8 mouse cellular contexts compared by ENCODE assay signal in the genomic region with DNA sequence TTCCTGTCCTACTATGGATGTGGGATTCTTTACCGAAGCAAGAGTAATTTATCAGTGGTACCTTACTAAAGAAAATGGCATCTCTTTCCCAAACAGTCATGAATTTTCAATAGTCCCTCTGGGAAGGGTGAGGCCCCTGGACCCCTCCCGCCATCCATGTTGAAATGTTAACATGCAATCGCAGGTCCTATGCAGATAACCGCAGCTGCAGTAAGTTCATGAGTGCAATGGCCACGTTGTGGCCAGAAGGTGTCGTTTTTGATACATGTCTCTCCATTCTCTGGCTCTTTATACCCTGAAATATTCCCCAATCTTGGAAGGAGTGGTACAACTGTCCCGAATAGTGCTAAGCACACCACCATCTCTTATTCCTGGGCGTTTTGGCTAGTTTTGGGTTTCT. TPM values are rescaled to one million over a fixed set of nuclear protein-coding genes. Genes with fewer than 3 reads are reported as not detected.
DNase-seq lines count a peak whose midpoint lies in the region; ATAC-seq and TF ChIP-seq lines count a peak whose summit lies in the region.

No protein-coding gene starts in this region.

- 0 out of 2 replicates have a peak, but pooled peaks cover 3% of the 10 kb centered on the region for H3K4me1 ChIP-seq in embryonic fibroblast, embryonic 13.5 days (ENCODE audit: control insufficient read depth, insufficient read depth, low read length)
- no peaks in the 10 kb centered on the region for H3K4me1 ChIP-seq in limb, embryonic 11.5 days (ENCODE audit: control insufficient read depth, insufficient read depth, low read length)
- peaks cover 19% of the 10 kb centered on the region for H3K4me1 ChIP-seq in neural tube, embryonic 15.5 days

- H3K27me3 ChIP-seq in limb, embryonic 11.5 days (ENCODE audit: control insufficient read depth, insufficient read depth, low read length), result no peaks in the 10 kb centered on the region
- no peaks in the 10 kb centered on the region for H3K27me3 ChIP-seq in neural tube, embryonic 15.5 days (replicated peaks)

- peak overlapping the region; percentile 88 for H3K4me3 ChIP-seq in embryonic fibroblast, embryonic 13.5 days (ENCODE audit: insufficient read depth, low read length)
- peak overlapping the region; percentile 83 for H3K4me3 ChIP-seq in limb, embryonic 11.5 days (ENCODE audit: low read depth, low read length)
- H3K4me3 ChIP-seq in neural tube, embryonic 15.5 days (replicated peaks), result peak overlapping the region; percentile 61

- no peak overlapping the region for H3K27ac ChIP-seq in embryonic fibroblast, embryonic 13.5 days (ENCODE audit: insufficient read depth, low read length)
- H3K27ac ChIP-seq in limb, embryonic 11.5 days (replicated peaks; ENCODE audit: low read depth, low read length), result no peak overlapping the region
- H3K27ac ChIP-seq in neural tube, embryonic 15.5 days (replicated peaks), result peak overlapping the region; percentile 98; the same call in 1 of the 2 replicates

- no peak overlapping the region for H3K9ac ChIP-seq in limb, embryonic 11.5 days (ENCODE audit: low read length)
- H3K9ac ChIP-seq in neural tube, embryonic 15.5 days (replicated peaks), result peak overlapping the region; percentile 82

- peaks cover 6% of the 10 kb centered on the region; the same call in 1 of the 2 replicates for H3K36me3 ChIP-seq in limb, embryonic 11.5 days (ENCODE audit: control insufficient read depth, insufficient read depth, low read length)
- H3K36me3 ChIP-seq in neural tube, embryonic 15.5 days, result peaks cover 23% of the 10 kb centered on the region

- H3K9me3 ChIP-seq in limb, embryonic 11.5 days (ENCODE audit: control insufficient read depth, low read length), result no peaks in the 10 kb centered on the region
- no peaks in the 10 kb centered on the region for H3K9me3 ChIP-seq in neural tube, embryonic 15.5 days (replicated peaks)

- DNase-seq in 3T3-L1 (ENCODE audit: low read depth, low spot score) (peak; percentile 39), 416B (ENCODE audit: low read depth) (peak; percentile 64)
- no peak for DNase-seq in limb, embryonic 11.5 days (ENCODE audit: low spot score)
- no peak for DNase-seq in thymus, postnatal 36 days
- DNase-seq in c-Kit-positive CD71-positive TER-119-positive erythroid progenitor cells, embryonic 14.5 days (ENCODE audit: low spot score), result no peak
- DNase-seq in right cerebral cortex, postnatal 25 days, result no peak

- no peak for TF ChIP-seq CTCF in embryonic fibroblast, embryonic 13.5 days (IDR thresholded peaks at IDR 0.05; ENCODE audit: borderline replicate concordance, insufficient read depth, low read length)

- ATAC-seq in limb, embryonic 11.5 days (ENCODE audit: insufficient number of reproducible peaks, low FRiP score, low TSS enrichment, low read depth), result no peak
- ATAC-seq in neural tube, embryonic 15.5 days (ENCODE audit: low FRiP score), result no peak

- H3K4me2 ChIP-seq in limb, embryonic 11.5 days (ENCODE audit: low read depth, severe bottlenecking), result peak overlapping the region; percentile 48
- peak overlapping the region; percentile 89 for H3K4me2 ChIP-seq in neural tube, embryonic 15.5 days

- 0 out of 2 replicates have a peak, but pooled peaks have one; percentile 24 for TF ChIP-seq POLR2A in embryonic fibroblast, embryonic 13.5 days (IDR thresholded peaks at IDR 0.05; ENCODE audit: low read depth, low read length)

- WGBS in limb, embryonic 11.5 days, result 59% methylated on average over 8 of the region's 8 CpGs
- WGBS in neural tube, embryonic 15.5 days, result 57% methylated on average over 8 of the region's 8 CpGs

RNA-seq across cellular contexts. Expression of a gene that starts 0.8 kb away (rescaled TPM):
- 37.9 and 44.6 TPM in 2 replicates for polyA plus RNA-seq in embryonic fibroblast, embryonic 13.5 days (2011; ENCODE audit: insufficient read length, low read depth, missing spikeins)
- polyA plus RNA-seq in limb, embryonic 11.5 days (2014; fragmentation: Nextera tagmentation; extraction: Ambion mirVana), result 131 TPM in 2 replicates
- polyA plus RNA-seq in neural tube, embryonic 15.5 days (2015; fragmentation: Nextera tagmentation; extraction: Ambion mirVana), result 86.6 and 95.3 TPM in 2 replicates

RNA-seq across cellular contexts. Expression of a gene that starts 13.4 kb away (rescaled TPM):
- not detected in 2 replicates for polyA plus RNA-seq in embryonic fibroblast, embryonic 13.5 days (2011; ENCODE audit: insufficient read length, low read depth, missing spikeins)
- polyA plus RNA-seq in limb, embryonic 11.5 days (2014; fragmentation: Nextera tagmentation; extraction: Ambion mirVana), result 0.17 and 0.23 TPM in 2 replicates
- not detected in 2 replicates for polyA plus RNA-seq in neural tube, embryonic 15.5 days (2015; fragmentation: Nextera tagmentation; extraction: Ambion mirVana)

RNA-seq across cellular contexts. Expression of a gene that starts 57.0 kb away (rescaled TPM):
- polyA plus RNA-seq in embryonic fibroblast, embryonic 13.5 days (2011; ENCODE audit: insufficient read length, low read depth, missing spikeins), result 13.1 and 116 TPM in 2 replicates
- polyA plus RNA-seq in limb, embryonic 11.5 days (2014; fragmentation: Nextera tagmentation; extraction: Ambion mirVana), result 10.0 and 11.7 TPM in 2 replicates
- polyA plus RNA-seq in neural tube, embryonic 15.5 days (2015; fragmentation: Nextera tagmentation; extraction: Ambion mirVana), result 29.0 and 48.7 TPM in 2 replicates

Comparison
In these comparisons a context has a peak if more than half of its experiments do, and no peak if none do; other contexts are left out.
1. DNase-seq: peak in 3T3-L1 (single experiment) and 416B (single experiment); none in limb, embryonic 11.5 days (single experiment), thymus, postnatal 36 days (0 of 2), c-Kit-positive CD71-positive TER-119-positive erythroid progenitor cells, embryonic 14.5 days (single experiment) and right cerebral cortex, postnatal 25 days (single experiment).
2. Peak in every context shown above with its lines, with median percentiles within 50 percentile points of each other: H3K4me3 ChIP-seq.